Mouse (Mus musculus) ES-Bruce4 (cell line): Measurements from ENCODE around the gene Timm29. TPM values are rescaled to one million over a fixed set of nuclear protein-coding genes. Genes with fewer than 3 reads are reported as not detected.
A peak's percentile ranks its signal among the peaks of the same experiment; 100 is the strongest.

Source experiments
- H3K27ac ChIP-seq: 2 replicates; pipeline ENCODE4 v1.5.1; 2012; ENCODE audit warnings: low read length, inconsistent platforms; ENCODE audit not compliant: insufficient read depth
- H3K27me3 ChIP-seq: 2 replicates; pipeline ENCODE4 v1.6.1; 2012; ENCODE audit warnings: mild to moderate bottlenecking, low read length, inconsistent platforms; ENCODE audit not compliant: control insufficient read depth, poor library complexity, insufficient read depth, severe bottlenecking
- H3K36me3 ChIP-seq: 2 replicates; pipeline ENCODE4 v1.6.1; 2012; ENCODE audit warnings: inconsistent platforms, mild to moderate bottlenecking, low read length, moderate library complexity; ENCODE audit not compliant: control insufficient read depth, poor library complexity, insufficient read depth, severe bottlenecking
- H3K4me1 ChIP-seq: one replicate; pipeline ENCODE4 v1.8.1; 2011; ENCODE audit warnings: low read length; ENCODE audit not compliant: control insufficient read depth, insufficient read depth
- H3K4me3 ChIP-seq: 2 replicates; pipeline ENCODE4 v1.5.1; 2011; ENCODE audit warnings: low read depth, mild to moderate bottlenecking, low read length
- H3K9ac ChIP-seq: 2 replicates; pipeline ENCODE4 v1.6.1; 2012; ENCODE audit warnings: low read depth, mild to moderate bottlenecking, inconsistent platforms; ENCODE audit not compliant: poor library complexity, severe bottlenecking
- H3K9me3 ChIP-seq: replicated peaks from 2 replicates; pipeline ENCODE4 v1.6.1; 2012; ENCODE audit warnings: mild to moderate bottlenecking, low read length, inconsistent platforms; ENCODE audit not compliant: control insufficient read depth, poor library complexity, insufficient read depth, severe bottlenecking
- CTCF ChIP-seq: IDR thresholded peaks from one replicate; pipeline ENCODE4 v1.8.1; 2011; ENCODE audit warnings: low read depth, low read length
- EP300 ChIP-seq: IDR thresholded peaks from 2 replicates; pipeline ENCODE4 v1.6.1; 2011; ENCODE audit warnings: low read depth, low read length; ENCODE audit not compliant: insufficient read depth
- POLR2A ChIP-seq: IDR thresholded peaks from one replicate; pipeline ENCODE4 v1.8.1; 2011; ENCODE audit warnings: low read length; ENCODE audit not compliant: insufficient read depth
- polyA plus RNA-seq: library from polyadenylated mRNA; stranded (reverse); fragments of >200 nt; gene quantifications from 2 replicates; pipeline ENCODE4 v1.2.4, GENCODE M21; 2011; ENCODE audit warnings: low read depth; ENCODE audit not compliant: missing spikeins, insufficient read depth, insufficient read length

The Timm29 gene
- polyA plus RNA-seq, 1 experiment, result 19.2 TPM

DNA sequence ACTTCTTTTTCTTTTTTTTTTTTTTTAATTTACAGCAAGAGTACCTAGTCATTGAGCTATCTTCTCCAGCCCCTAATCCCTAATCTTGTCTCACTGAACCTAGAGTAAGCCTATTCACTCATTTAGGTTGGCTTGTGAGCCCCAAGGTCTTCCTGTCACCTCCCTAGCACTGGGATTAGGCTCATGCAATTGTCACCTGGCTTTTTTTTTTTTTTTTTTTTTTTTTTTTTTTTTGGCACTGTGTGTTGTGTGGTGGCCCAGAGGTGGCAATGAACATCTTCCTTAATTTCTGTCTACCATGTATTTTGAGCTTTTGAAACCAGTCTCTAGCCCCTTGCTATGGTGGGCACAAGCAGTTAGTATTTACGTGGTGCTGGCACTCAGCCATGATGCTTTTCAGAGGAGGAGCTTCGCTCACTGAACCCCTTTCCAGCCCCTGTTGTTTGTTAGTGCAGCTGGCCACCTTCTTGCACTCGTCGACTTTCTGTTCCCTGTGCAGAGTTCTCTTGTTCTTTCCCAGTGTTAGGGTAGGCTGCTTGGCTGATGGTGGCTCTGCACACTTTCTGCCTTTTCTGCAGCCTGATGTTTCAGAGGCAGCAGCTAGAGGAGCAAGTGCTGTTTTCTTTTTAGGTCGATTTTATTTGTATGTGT is 34.7 kb downstream of the Timm29 start:
- no peak overlapping the region for H3K27ac ChIP-seq
- TF ChIP-seq CTCF (no peak), POLR2A (no peak), EP300 (no peak)
- no peaks in the 10 kb centered on the region for H3K4me1 ChIP-seq
- no peak overlapping the region for H3K4me3 ChIP-seq
- H3K9ac ChIP-seq, result no peak overlapping the region
- H3K9me3 ChIP-seq, result no peaks in the 10 kb centered on the region
- H3K27me3 ChIP-seq, result no peaks in the 10 kb centered on the region
- H3K36me3 ChIP-seq, result no peaks in the 10 kb centered on the region

DNA sequence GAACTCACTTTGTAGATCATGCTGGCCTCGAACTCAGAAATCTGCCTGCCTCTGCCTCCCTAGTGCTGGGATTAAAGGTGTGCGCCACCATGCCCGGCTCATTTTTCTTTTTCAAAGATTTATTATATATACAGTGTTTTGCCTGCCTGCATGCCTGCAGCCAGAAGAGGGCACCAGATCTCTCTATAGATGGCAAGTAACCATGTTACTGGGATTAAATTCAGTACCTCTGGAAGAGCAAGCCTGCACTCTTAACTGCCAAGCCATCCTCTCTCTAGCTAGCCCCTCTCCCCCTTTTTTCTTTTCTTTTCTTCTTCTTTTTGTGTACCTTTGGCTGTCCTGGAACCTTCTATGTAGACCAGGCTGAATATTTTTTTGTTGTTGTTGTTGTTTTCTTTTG is 38.2 kb downstream of the Timm29 start:
- H3K4me1 ChIP-seq, result no peaks in the 10 kb centered on the region
- no peak overlapping the region for H3K4me3 ChIP-seq
- H3K27ac ChIP-seq, result no peak overlapping the region
- H3K27me3 ChIP-seq, result no peaks in the 10 kb centered on the region
- no peaks in the 10 kb centered on the region for H3K9me3 ChIP-seq
- TF ChIP-seq EP300 (no peak), CTCF (peak; percentile 25), POLR2A (no peak)
- peaks cover 7% of the 10 kb centered on the region; the same call in 1 of the 2 replicates for H3K36me3 ChIP-seq
- H3K9ac ChIP-seq, result no peak overlapping the region

DNA sequence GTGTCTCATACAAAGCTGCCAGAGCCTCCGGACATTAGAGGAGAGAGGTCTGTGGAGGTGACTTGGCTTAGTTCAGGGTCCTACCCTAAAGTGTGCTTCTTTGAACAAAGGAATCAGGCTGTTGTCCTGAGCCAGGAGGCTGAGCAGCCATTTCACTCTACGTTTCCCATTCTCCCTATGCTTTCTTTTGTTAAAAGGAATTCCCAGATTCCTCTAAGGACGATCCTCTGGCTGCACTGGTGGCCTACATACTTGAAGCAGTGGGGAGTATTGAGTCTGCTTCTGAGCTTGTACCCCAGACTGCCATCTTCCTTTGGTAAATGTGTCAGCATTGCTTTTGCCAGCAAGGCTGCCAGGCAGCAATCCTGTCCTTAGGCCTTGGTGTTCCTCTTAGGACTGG is 40.6 kb downstream of the Timm29 start:
- Histone ChIP-seq H3K27me3 (no peaks in the 10 kb centered on the region), H3K36me3 (peaks cover 21% of the 10 kb centered on the region), H3K27ac (no peak overlapping the region), H3K4me1 (no peaks in the 10 kb centered on the region), H3K9ac (no peak overlapping the region), H3K4me3 (no peak overlapping the region), H3K9me3 (no peaks in the 10 kb centered on the region)
- TF ChIP-seq CTCF (no peak), POLR2A (no peak), EP300 (no peak)

DNA sequence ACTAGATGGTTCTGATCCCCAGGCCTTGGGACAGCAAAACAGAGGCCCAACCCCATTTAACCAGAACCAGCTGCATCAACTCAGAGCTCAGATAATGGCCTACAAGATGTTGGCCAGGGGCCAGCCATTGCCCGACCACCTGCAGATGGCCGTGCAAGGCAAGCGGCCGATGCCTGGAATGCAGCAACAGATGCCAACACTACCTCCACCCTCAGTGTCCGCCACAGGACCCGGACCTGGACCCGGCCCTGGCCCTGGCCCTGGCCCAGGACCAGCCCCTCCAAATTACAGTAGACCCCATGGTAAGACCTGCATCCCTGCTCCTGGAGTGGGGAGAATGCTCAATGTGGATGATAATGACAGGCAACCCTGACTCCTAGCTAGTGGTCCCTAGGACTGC is 43.1 kb downstream of the Timm29 start:
- peaks cover 37% of the 10 kb centered on the region for H3K36me3 ChIP-seq
- TF ChIP-seq POLR2A (no peak), EP300 (no peak), CTCF (no peak)
- no peak overlapping the region for H3K27ac ChIP-seq
- no peak overlapping the region for H3K4me3 ChIP-seq
- no peak overlapping the region for H3K9ac ChIP-seq
- H3K9me3 ChIP-seq, result no peaks in the 10 kb centered on the region
- no peaks in the 10 kb centered on the region for H3K4me1 ChIP-seq
- H3K27me3 ChIP-seq, result no peaks in the 10 kb centered on the region

DNA sequence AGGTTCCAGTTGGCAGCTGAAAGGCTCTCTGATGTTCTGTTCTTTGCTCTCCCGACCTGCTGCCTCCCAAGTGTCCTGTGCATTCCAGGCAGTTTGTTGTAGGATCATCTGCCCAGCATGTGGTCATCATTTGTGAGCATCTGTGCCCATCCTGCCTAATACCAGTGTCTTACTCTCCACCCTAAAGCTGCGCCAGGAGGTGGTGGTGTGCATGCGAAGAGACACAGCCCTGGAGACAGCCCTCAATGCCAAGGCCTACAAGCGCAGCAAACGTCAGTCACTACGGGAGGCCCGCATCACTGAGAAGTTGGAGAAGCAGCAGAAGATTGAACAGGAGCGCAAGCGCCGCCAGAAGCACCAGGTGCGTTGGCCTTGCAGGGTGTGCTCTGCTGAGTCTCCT is 46.5 kb downstream of the Timm29 start:
- TF ChIP-seq EP300 (no peak), CTCF (no peak), POLR2A (no peak)
- peaks cover 57% of the 10 kb centered on the region for H3K36me3 ChIP-seq
- H3K9me3 ChIP-seq, result no peaks in the 10 kb centered on the region
- no peaks in the 10 kb centered on the region for H3K27me3 ChIP-seq
- no peak overlapping the region for H3K27ac ChIP-seq
- H3K4me1 ChIP-seq, result no peaks in the 10 kb centered on the region
- H3K4me3 ChIP-seq, result no peak overlapping the region
- no peak overlapping the region for H3K9ac ChIP-seq

Other genes starting within 250 kb of the Timm29 start
- 196 and 209 TPM in 2 replicates for gene Ilf3, start 224.9 kb upstream of the Timm29 start, polyA plus RNA-seq
- 40.0 and 48.2 TPM in 2 replicates for gene Qtrt1, start 180.9 kb upstream of the Timm29 start, polyA plus RNA-seq
- gene Dnm2, start 167.8 kb upstream of the Timm29 start, polyA plus RNA-seq, result 86.2 and 88.6 TPM in 2 replicates
- gene Tmed1, start 82.5 kb upstream of the Timm29 start, polyA plus RNA-seq, result 28.0 and 29.2 TPM in 2 replicates
- gene AB124611, start 66.5 kb upstream of the Timm29 start, polyA plus RNA-seq, result not detected in 2 replicates
- 112 and 122 TPM in 2 replicates for gene Carm1, start 45.8 kb upstream of the Timm29 start, polyA plus RNA-seq
- 17.4 and 18.9 TPM in 2 replicates for gene Yipf2, start 106 bp downstream of the Timm29 start, polyA plus RNA-seq
- gene Smarca4, start 23.4 kb downstream of the Timm29 start, polyA plus RNA-seq, result 100.0 and 111 TPM in 2 replicates
- 79.3 and 80.6 TPM in 2 replicates for gene Ldlr, start 130.8 kb downstream of the Timm29 start, polyA plus RNA-seq
- 56.6 and 62.5 TPM in 2 replicates for gene Spc24, start 167.6 kb downstream of the Timm29 start, polyA plus RNA-seq
- gene Kank2, start 206.0 kb downstream of the Timm29 start, polyA plus RNA-seq, result 62.3 and 63.5 TPM in 2 replicates
- not detected in 2 replicates for gene Angptl8, start 242.8 kb downstream of the Timm29 start, polyA plus RNA-seq